Mouse (Mus musculus) embryonic facial prominence, embryonic 12.5 days (tissue): ENCODE measurements at regions not wholly inside any gene's neighbourhood (a gene's known extent, or its start where the extent isn't known, plus 50 kb on each side); places are given as distances from the start of the nearest gene placed in this dataset.
"Not testable (repeated sequence)": the region's sequence is repeated elsewhere in the genome, so short reads cannot be mapped to it uniquely, and the experiment has no call there.

ENCODE experiments used
- ATAC-seq: fragments of 200-750 bp; cut with Nextera tagmentation; 2 replicates; pipeline ENCODE4 v1.8.0; 2017; ENCODE audit not compliant: insufficient number of reproducible peaks, insufficient read depth, low FRiP score, low TSS enrichment
- H3K27ac ChIP-seq: fragments of 300-500 bp; sonication (generic); 2 replicates; pipeline ENCODE4 v1.5.1; 2016; ENCODE audit warnings: mild to moderate bottlenecking
- H3K27me3 ChIP-seq: fragments of 300-500 bp; sonication (generic); 2 replicates; pipeline ENCODE4 v1.6.1; 2016; ENCODE audit warnings: mild to moderate bottlenecking, moderate library complexity
- H3K36me3 ChIP-seq: fragments of 300-500 bp; sonication (generic); 2 replicates; pipeline ENCODE4 v1.6.1; 2016; ENCODE audit warnings: mild to moderate bottlenecking
- H3K4me1 ChIP-seq: fragments of 300-500 bp; sonication (generic); 2 replicates; pipeline ENCODE4 v1.6.1; 2016
- H3K4me2 ChIP-seq: fragments of 300-500 bp; sonication (generic); replicated peaks from 2 replicates; pipeline ENCODE4 v1.6.1; 2016; ENCODE audit warnings: mild to moderate bottlenecking, moderate library complexity
- H3K4me3 ChIP-seq: fragments of 300-500 bp; sonication (generic); 2 replicates; pipeline ENCODE4 v1.5.1; 2016; ENCODE audit warnings: mild to moderate bottlenecking
- H3K9ac ChIP-seq: fragments of 300-500 bp; sonication (generic); 2 replicates; pipeline ENCODE4 v1.6.1; 2016; ENCODE audit warnings: mild to moderate bottlenecking, moderate library complexity
- H3K9me3 ChIP-seq: fragments of 300-500 bp; sonication (generic); 2 replicates; pipeline ENCODE4 v1.6.1; 2016; ENCODE audit warnings: mild to moderate bottlenecking, moderate library complexity
- WGBS: fragments of 180-500 bp; shearing (Covaris S2); methylation state at CpG from one replicate; pipeline ENCODE4 v1.1.7; 2016; 5-methylcytosine and 5-hydroxymethylcytosine counted together

DNA sequence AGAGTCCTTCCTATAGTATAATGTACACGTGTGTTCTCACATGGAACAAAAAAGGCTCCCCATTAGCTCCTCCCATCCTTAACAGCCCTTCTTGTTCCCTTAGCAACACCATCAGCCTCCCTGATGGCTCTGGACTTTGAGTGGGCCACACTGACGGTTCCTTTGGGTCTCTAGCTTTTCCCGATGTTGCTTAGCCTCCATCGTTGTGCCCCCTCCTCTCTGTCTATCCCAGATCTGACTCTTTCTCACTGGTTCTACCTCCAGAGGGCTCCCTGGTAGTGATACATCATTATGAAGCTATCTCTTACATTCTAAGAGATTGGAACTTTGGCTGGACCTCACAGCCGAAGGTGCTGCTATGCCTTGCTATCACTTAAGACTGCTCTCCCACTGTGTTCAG lies 181.5 kb downstream of the Diras2 start:
- H3K36me3 ChIP-seq, result no peaks in the 10 kb centered on the region
- H3K27ac ChIP-seq, result no peak overlapping the region
- H3K9ac ChIP-seq, result no peak overlapping the region
- WGBS, result 80% methylated on average over 5 of the region's 5 CpGs
- no peaks in the 10 kb centered on the region for H3K4me1 ChIP-seq
- no peaks in the 10 kb centered on the region for H3K9me3 ChIP-seq
- no peak overlapping the region for H3K4me2 ChIP-seq
- no peak for ATAC-seq
- H3K27me3 ChIP-seq, result 0 out of 2 replicates have a peak, but pooled peaks cover 2% of the 10 kb centered on the region
- no peak overlapping the region for H3K4me3 ChIP-seq

DNA sequence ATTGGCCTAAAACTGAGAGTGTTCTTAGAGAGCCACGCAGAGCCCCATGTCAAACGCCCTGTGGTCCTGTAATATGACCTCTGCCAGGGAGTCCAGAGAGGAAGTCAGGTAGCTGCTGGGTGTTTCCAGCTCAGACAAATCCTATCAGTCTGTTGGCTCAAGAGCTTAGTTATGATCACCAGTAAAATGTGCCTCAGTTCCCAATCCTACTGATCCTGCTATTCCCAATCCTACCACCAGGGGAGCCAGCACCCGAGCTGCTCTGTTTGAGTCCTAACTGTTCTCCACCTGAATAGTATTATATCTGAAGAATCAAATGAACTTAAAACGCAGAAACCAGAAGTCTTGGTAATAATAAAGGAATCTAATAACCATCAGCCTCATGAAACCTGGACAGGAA lies 178.5 kb downstream of the Diras2 start:
- ATAC-seq, result no peak
- Histone ChIP-seq H3K9me3 (no peaks in the 10 kb centered on the region), H3K27ac (no peak overlapping the region), H3K9ac (no peak overlapping the region), H3K4me2 (no peak overlapping the region), H3K4me1 (no peaks in the 10 kb centered on the region), H3K27me3 (0 out of 2 replicates have a peak, but pooled peaks cover 2% of the 10 kb centered on the region), H3K4me3 (no peak overlapping the region), H3K36me3 (no peaks in the 10 kb centered on the region)
- 73% methylated on average over 4 of the region's 4 CpGs for WGBS

DNA sequence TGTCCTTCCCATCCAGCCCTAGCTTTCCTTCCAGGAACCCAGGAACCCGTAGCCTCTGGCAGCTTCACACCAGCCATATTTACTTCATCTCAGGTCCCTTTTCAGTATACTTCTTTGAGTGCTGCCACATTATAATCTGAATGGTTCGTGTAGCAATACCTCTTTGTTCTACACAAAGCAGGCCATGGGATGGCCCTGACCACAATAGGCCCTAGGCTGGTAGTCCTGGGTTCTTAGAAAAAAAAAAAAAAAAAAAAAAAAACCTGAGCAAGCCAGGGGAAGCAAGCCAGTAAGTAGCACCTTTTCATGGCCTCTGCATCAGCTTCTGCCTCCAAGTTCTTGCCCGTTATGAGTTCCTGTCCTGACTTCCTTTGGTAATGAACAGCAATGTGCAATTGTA lies 177.6 kb downstream of the Diras2 start:
- ATAC-seq, result no peak

DNA sequence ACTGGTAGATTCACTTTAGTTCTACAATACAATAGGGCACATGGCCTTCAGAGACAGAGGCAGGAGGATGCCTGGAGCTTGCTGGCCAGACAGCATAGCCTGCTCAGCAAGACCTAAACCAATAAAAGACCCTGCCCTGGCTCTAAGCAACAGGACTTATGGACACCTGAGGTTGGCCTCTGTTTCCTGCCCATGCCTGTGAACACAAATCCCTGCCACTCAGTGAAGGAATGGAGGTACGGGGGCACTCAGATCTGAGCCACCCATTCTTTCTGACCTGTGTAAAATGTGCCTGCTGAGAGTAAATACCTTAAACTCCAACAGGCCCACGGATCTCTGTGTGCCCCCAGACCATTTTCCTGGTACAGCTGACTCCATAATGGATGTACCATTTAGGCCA lies 177.1 kb downstream of the Diras2 start:
- Histone ChIP-seq H3K9me3 (no peaks in the 10 kb centered on the region), H3K4me3 (no peak overlapping the region), H3K9ac (no peak overlapping the region), H3K4me2 (no peak overlapping the region), H3K27ac (no peak overlapping the region), H3K4me1 (no peaks in the 10 kb centered on the region), H3K36me3 (no peaks in the 10 kb centered on the region), H3K27me3 (0 out of 2 replicates have a peak, but pooled peaks cover 2% of the 10 kb centered on the region)
- 83% methylated on average over 2 of the region's 2 CpGs for WGBS
- ATAC-seq, result no peak

More for the DNA sequence above, 177.6 kb downstream of the Diras2 start:
- H3K4me2 ChIP-seq, result no peak overlapping the region
- 85% methylated on average over 3 of the region's 3 CpGs for whole genome bisulfite sequencing
- H3K36me3 ChIP-seq, result no peaks in the 10 kb centered on the region
- H3K4me3 ChIP-seq, result no peak overlapping the region
- H3K27ac ChIP-seq, result no peak overlapping the region
- H3K9ac ChIP-seq, result no peak overlapping the region
- H3K4me1 ChIP-seq, result no peaks in the 10 kb centered on the region
- H3K9me3 ChIP-seq, result no peaks in the 10 kb centered on the region
- H3K27me3 ChIP-seq, result 0 out of 2 replicates have a peak, but pooled peaks cover 2% of the 10 kb centered on the region

DNA sequence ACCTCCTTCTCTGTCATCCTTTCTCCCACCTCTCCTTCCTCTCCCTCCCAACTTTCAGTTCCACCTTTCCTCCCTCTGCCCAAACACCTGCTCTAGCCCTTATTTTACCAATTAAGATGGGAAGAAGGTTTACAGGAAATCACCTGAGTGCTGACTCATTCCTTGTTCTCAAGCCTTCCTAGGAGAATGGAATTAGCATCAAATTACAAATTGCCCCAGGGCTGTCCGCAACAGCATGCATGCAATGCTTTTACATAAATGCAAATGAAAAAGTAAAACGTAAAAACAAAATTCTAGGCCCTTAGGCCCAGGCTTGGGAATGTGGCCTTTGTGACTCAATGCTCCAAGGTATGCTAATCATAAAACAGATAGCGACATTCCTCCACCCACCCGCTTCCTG lies 175.2 kb downstream of the Diras2 start:
- 80% methylated on average over 4 of the region's 4 CpGs for WGBS
- not testable (repeated sequence) for H3K36me3 ChIP-seq, H3K9ac ChIP-seq, ATAC-seq, H3K27me3 ChIP-seq, H3K27ac ChIP-seq, H3K4me1 ChIP-seq, H3K4me2 ChIP-seq, H3K9me3 ChIP-seq, H3K4me3 ChIP-seq

DNA sequence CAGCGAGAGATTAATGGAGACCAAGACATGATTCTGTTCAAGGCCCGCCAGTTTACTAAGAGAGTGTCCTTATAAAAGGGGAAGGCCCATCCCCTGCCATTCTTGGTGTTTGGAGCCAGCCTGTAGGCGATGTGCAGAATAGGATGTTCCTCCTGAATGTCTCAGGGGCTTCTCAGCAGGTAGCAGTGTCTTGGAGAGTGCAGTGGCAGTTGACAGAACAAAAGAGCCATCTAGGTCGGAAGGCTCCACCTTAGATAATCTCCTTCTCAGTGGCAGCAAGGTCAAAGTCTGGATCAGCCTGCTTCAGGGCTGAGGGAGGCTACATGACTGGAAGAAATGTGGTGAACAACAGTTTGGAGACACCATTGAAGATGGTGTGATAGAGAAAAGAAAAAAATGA lies 171.7 kb downstream of the Diras2 start:
- not testable (repeated sequence) for H3K4me1 ChIP-seq, H3K27me3 ChIP-seq, H3K27ac ChIP-seq, H3K36me3 ChIP-seq, H3K4me2 ChIP-seq, H3K9me3 ChIP-seq, H3K9ac ChIP-seq, ATAC-seq, H3K4me3 ChIP-seq
- WGBS, result 77% methylated on average over 4 of the region's 4 CpGs

DNA sequence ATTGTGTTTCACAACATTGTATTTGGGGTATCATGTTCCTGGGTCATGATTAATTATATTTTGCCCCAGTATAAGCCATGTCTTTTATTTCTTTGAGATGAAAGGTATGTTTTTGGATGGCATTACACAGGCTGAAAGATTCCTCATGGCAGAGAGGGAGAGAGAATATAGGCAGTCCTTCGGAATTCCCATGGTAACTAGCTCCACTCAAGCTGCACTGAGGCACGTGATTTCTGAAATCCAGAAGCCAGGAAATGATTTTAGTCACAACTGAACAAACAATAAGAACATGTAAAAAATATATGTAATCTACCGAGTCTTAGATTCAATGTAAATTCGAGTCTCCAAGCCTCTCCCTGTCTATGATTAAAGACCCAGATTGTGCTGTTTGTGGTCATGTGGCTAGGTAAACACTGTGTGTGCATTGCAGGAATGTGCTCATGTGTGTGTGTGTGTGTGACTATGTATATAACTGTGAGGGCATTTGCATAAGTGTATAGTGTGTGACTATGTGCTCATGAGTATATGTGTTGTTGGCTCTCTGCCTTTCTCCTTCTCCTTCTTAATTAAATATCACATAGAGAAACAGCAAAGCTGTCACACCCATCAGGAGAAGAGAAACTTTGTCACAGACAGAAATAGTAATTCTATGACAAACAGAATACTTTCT lies 169.8 kb downstream of the Diras2 start:
- 58% methylated on average over 4 of the region's 4 CpGs for WGBS
- H3K27me3 ChIP-seq, result no peaks in the 10 kb centered on the region
- no peak overlapping the region for H3K4me3 ChIP-seq
- H3K9ac ChIP-seq, result no peak overlapping the region
- H3K36me3 ChIP-seq, result no peaks in the 10 kb centered on the region
- no peaks in the 10 kb centered on the region for H3K4me1 ChIP-seq
- H3K27ac ChIP-seq, result no peak overlapping the region
- H3K4me2 ChIP-seq, result no peak overlapping the region
- no peaks in the 10 kb centered on the region for H3K9me3 ChIP-seq
- no peak for ATAC-seq

DNA sequence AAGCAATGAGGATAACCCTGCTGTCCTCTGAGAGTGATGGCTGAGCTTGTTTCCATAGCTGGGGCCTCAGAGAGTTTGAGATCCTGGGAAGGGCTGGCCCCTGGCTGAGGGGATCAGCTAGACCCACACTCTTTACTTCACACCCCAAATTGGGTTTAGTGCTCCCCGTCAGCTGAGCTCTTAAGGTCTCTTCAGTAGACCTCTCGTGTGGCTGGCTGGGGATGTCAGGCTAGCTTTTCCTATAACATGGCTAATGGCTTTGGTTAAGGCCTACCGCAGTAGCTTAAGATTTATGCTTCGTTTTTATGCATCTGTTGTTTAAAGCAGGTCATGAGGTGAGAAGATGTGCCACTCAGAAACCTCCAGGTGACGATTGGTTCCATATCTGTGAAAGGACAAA lies 168.8 kb downstream of the Diras2 start:
- H3K4me2 ChIP-seq, result no peak overlapping the region
- no peak overlapping the region for H3K9ac ChIP-seq
- ATAC-seq, result no peak
- H3K4me3 ChIP-seq, result no peak overlapping the region
- 90% methylated on average over 5 of the region's 5 CpGs for WGBS
- no peaks in the 10 kb centered on the region for H3K4me1 ChIP-seq
- H3K9me3 ChIP-seq, result no peaks in the 10 kb centered on the region; the same call in 1 of the 2 replicates
- no peak overlapping the region for H3K27ac ChIP-seq
- H3K36me3 ChIP-seq, result no peaks in the 10 kb centered on the region
- no peaks in the 10 kb centered on the region for H3K27me3 ChIP-seq

DNA sequence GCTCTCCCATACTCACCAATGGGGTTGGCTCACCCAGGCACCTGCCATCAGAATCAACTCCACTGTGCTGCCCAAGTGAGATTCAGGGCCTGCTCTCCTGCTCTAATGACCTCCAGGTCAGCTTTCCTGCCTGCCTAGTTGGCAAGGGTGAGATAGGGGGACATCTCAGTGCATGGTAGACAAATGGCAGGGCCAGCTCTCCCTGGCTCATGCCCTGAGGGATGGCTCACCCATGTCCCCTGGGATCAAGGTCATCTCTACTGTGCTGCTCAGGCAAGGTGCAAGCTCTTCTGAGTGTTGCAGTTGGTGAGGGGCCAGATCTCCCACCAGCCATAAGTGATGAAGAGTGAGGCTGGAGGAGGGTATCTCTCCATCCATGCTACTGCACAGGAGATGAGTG lies 161.2 kb downstream of the Diras2 start:
- no peak; the same call in 1 of the 2 replicates for ATAC-seq

DNA sequence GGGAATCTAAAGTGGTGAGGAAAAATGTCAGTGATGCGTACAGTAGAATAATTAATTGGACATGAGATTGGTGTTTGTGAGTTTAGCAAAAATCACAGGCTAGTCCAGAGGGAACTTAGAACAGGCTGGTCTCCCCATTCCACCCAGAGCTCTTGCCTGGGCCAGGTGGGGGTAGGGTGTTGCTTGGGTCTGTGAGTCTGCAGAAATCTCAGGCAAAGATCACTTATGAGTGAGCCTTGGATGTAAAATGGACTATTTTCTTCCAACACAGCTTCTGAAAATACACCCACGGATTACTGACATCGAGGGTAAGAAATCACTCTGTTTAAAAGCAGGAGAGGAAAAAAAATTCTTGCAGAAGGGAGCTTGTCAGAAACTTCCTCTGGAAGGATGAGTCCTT lies 159.1 kb downstream of the Diras2 start:
- Histone ChIP-seq H3K9ac (no peak overlapping the region), H3K36me3 (no peaks in the 10 kb centered on the region), H3K4me1 (no peaks in the 10 kb centered on the region), H3K4me3 (no peak overlapping the region), H3K9me3 (no peaks in the 10 kb centered on the region), H3K4me2 (no peak overlapping the region), H3K27me3 (no peaks in the 10 kb centered on the region), H3K27ac (no peak overlapping the region)
- no peak for ATAC-seq
- WGBS, result 91% methylated on average over 3 of the region's 3 CpGs

More for the DNA sequence above, 161.2 kb downstream of the Diras2 start:
- no peaks in the 10 kb centered on the region for H3K36me3 ChIP-seq
- no peaks in the 10 kb centered on the region; the same call in 1 of the 2 replicates for H3K9me3 ChIP-seq
- no peaks in the 10 kb centered on the region for H3K4me1 ChIP-seq
- H3K4me3 ChIP-seq, result no peak overlapping the region
- H3K27ac ChIP-seq, result no peak overlapping the region
- no peaks in the 10 kb centered on the region for H3K27me3 ChIP-seq
- H3K4me2 ChIP-seq, result no peak overlapping the region
- H3K9ac ChIP-seq, result no peak overlapping the region

DNA sequence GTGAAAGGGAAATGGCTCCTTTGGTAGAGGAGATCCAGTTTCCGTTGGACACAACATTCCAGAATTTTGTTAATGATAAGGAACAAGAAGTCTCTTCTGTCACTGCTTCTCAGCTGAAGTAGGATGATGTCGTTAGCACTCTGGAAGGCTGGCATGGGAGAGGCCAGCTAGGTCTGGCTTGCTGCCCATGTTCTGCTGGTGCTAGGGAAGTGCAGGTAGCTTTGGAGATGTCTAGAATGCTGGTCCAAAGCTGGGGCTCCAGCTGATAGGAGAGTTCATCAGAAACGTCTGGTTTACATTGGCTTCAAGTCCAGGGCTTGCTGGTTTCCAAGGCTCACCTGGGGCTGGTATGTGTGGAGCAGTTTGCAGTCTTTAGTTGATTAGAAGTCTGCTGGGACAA lies 156.3 kb downstream of the Diras2 start:
- Histone ChIP-seq H3K36me3 (no peaks in the 10 kb centered on the region), H3K9me3 (peaks cover 10% of the 10 kb centered on the region), H3K27me3 (no peaks in the 10 kb centered on the region), H3K4me2 (no peak overlapping the region), H3K4me3 (no peak overlapping the region), H3K4me1 (no peaks in the 10 kb centered on the region), H3K9ac (no peak overlapping the region), H3K27ac (no peak overlapping the region)
- 69% methylated on average over 3 of the region's 3 CpGs for WGBS
- no peak for ATAC-seq

DNA sequence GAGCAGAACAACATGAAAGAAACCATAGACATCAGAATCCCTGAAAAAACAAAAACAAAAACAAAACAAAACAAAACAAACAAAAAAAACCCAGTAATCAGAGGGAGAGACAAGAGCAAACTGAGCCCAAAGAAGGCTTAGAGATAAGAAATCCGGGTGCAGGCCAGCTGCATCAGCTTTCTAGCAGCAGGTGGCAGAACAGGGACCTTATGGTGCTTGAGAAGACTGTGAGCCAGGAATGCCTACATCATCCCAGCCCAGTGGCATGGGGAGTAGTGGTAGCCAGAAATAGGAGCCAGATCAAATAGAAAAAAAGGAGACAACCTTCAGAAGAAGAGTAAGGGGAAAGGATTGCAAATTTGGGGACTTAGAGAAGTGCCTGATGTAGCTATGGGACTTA lies 152.8 kb downstream of the Diras2 start:
- Histone ChIP-seq H3K27me3 (no peaks in the 10 kb centered on the region), H3K9ac (no peak overlapping the region), H3K4me3 (no peak overlapping the region), H3K36me3 (no peaks in the 10 kb centered on the region), H3K9me3 (peaks cover 12% of the 10 kb centered on the region), H3K4me2 (no peak overlapping the region), H3K27ac (no peak overlapping the region), H3K4me1 (no peaks in the 10 kb centered on the region)
- WGBS, result 46% methylated on average over 1 of the region's 1 CpGs
- no peak for ATAC-seq
